Mouse (Mus musculus): ENCODE measurements at regions not wholly inside any gene's neighbourhood (a gene's known extent, or its start where the extent isn't known, plus 50 kb on each side); places are given as distances from the start of the nearest gene placed in this dataset.

GRCm38 (mm10) chr5:9869091-9869490, 144.1 kb upstream of the Grm3 start:
- TF ChIP-seq CTCF (IDR thresholded peaks at IDR 0.05; ENCODE audit: low read depth) (no peak), EP300 (IDR thresholded peaks at IDR 0.05; ENCODE audit: low read depth) (no peak)

Measured in liver, postnatal 0 days (tissue).